Mouse (Mus musculus) embryonic facial prominence, embryonic 12.5 days (tissue): ENCODE results near the gene Kdelr3. TPM values are rescaled to one million over a fixed set of nuclear protein-coding genes. Genes with fewer than 3 reads are reported as not detected.
A peak's percentile ranks its signal among the peaks of the same experiment; 100 is the strongest.

Source experiments
- ATAC-seq: fragments of 200-750 bp; cut with Nextera tagmentation; 2 replicates; pipeline ENCODE4 v1.8.0; 2017; ENCODE audit not compliant: insufficient number of reproducible peaks, insufficient read depth, low FRiP score, low TSS enrichment
- H3K27ac ChIP-seq: fragments of 300-500 bp; sonication (generic); 2 replicates; pipeline ENCODE4 v1.5.1; 2016; ENCODE audit warnings: mild to moderate bottlenecking
- H3K27me3 ChIP-seq: fragments of 300-500 bp; sonication (generic); 2 replicates; pipeline ENCODE4 v1.6.1; 2016; ENCODE audit warnings: mild to moderate bottlenecking, moderate library complexity
- H3K36me3 ChIP-seq: fragments of 300-500 bp; sonication (generic); 2 replicates; pipeline ENCODE4 v1.6.1; 2016; ENCODE audit warnings: mild to moderate bottlenecking
- H3K4me1 ChIP-seq: fragments of 300-500 bp; sonication (generic); 2 replicates; pipeline ENCODE4 v1.6.1; 2016
- H3K4me2 ChIP-seq: fragments of 300-500 bp; sonication (generic); replicated peaks from 2 replicates; pipeline ENCODE4 v1.6.1; 2016; ENCODE audit warnings: mild to moderate bottlenecking, moderate library complexity
- H3K4me3 ChIP-seq: fragments of 300-500 bp; sonication (generic); 2 replicates; pipeline ENCODE4 v1.5.1; 2016; ENCODE audit warnings: mild to moderate bottlenecking
- H3K9ac ChIP-seq: fragments of 300-500 bp; sonication (generic); 2 replicates; pipeline ENCODE4 v1.6.1; 2016; ENCODE audit warnings: mild to moderate bottlenecking, moderate library complexity
- H3K9me3 ChIP-seq: fragments of 300-500 bp; sonication (generic); 2 replicates; pipeline ENCODE4 v1.6.1; 2016; ENCODE audit warnings: mild to moderate bottlenecking, moderate library complexity
- WGBS: fragments of 180-500 bp; shearing (Covaris S2); methylation state at CpG from one replicate; pipeline ENCODE4 v1.1.7; 2016; 5-methylcytosine and 5-hydroxymethylcytosine counted together
- polyA plus RNA-seq: library from polyadenylated mRNA; unstranded; fragments of >200 nt; fragmentation: Nextera tagmentation; extraction: Ambion mirVana; gene quantifications from 2 replicates; pipeline ENCODE4 v1.2.1, GENCODE M21; 2016

Gene Kdelr3
- polyA plus RNA-seq, 1 experiment from 2014 or later, result 41.5 TPM

GRCm38 (mm10) chr15:79500110-79500509 lies 16.1 kb upstream of the Kdelr3 start:
- no peak overlapping the region for H3K4me3 ChIP-seq
- no peaks in the 10 kb centered on the region for H3K9me3 ChIP-seq
- no peak overlapping the region for H3K27ac ChIP-seq
- H3K27me3 ChIP-seq, result peaks cover 58% of the 10 kb centered on the region
- 69% methylated on average over 17 of the region's 17 CpGs for WGBS
- H3K9ac ChIP-seq, result no peak overlapping the region
- peaks cover 5% of the 10 kb centered on the region; the same call in 1 of the 2 replicates for H3K4me1 ChIP-seq
- H3K4me2 ChIP-seq, result no peak overlapping the region
- no peak for ATAC-seq
- H3K36me3 ChIP-seq, result no peaks in the 10 kb centered on the region

GRCm38 (mm10) chr15:79502891-79503341 lies 13.3 kb upstream of the Kdelr3 start:
- no peak overlapping the region for H3K9ac ChIP-seq
- WGBS, result 21% methylated on average over 17 of the region's 18 CpGs
- no peaks in the 10 kb centered on the region for H3K36me3 ChIP-seq
- no peak overlapping the region for H3K27ac ChIP-seq
- H3K9me3 ChIP-seq, result no peaks in the 10 kb centered on the region
- no peak overlapping the region for H3K4me3 ChIP-seq
- H3K4me2 ChIP-seq, result no peak overlapping the region
- H3K4me1 ChIP-seq, result peaks cover 7% of the 10 kb centered on the region; the same call in 1 of the 2 replicates
- ATAC-seq, result no peak
- H3K27me3 ChIP-seq, result peaks cover 82% of the 10 kb centered on the region

- Histone ChIP-seq H3K27ac (no peak overlapping the region), H3K4me2 (no peak overlapping the region), H3K27me3 (peaks cover 88% of the 10 kb centered on the region), H3K9ac (no peak overlapping the region), H3K9me3 (no peaks in the 10 kb centered on the region), H3K4me3 (no peak overlapping the region), H3K4me1 (peaks cover 7% of the 10 kb centered on the region; the same call in 1 of the 2 replicates), H3K36me3 (no peaks in the 10 kb centered on the region)
- ATAC-seq, result no peak
- WGBS, result 72% methylated on average over 5 of the region's 5 CpGs
These were observed 12.8 kb upstream of the Kdelr3 start for GRCm38 (mm10) chr15:79503438-79503837.

- no peak for ATAC-seq
- Histone ChIP-seq H3K9me3 (no peaks in the 10 kb centered on the region), H3K27me3 (peaks cover 92% of the 10 kb centered on the region), H3K27ac (no peak within 1 kb of the TSS), H3K4me2 (peak within 1 kb of the TSS; percentile 99), H3K36me3 (no peaks in the 10 kb centered on the region), H3K9ac (peak within 1 kb of the TSS; percentile 46), H3K4me1 (peaks cover 7% of the 10 kb centered on the region; the same call in 1 of the 2 replicates), H3K4me3 (peak within 1 kb of the TSS; percentile 57)
- WGBS, result 1% methylated on average over 60 of the region's 60 CpGs
These were observed 11.3 kb upstream of the Kdelr3 start, which contains the start of gene Kcnj4 for GRCm38 (mm10) chr15:79504707-79505452. Gene Kcnj4, minus strand, starts transcription at chr15:79505241.

- under 1% methylated on average over 53 of the region's 71 CpGs for WGBS
- ATAC-seq, result peak; percentile 43; the same call in 1 of the 2 replicates
- Histone ChIP-seq H3K27ac (no peak overlapping the region), H3K4me1 (peaks cover 7% of the 10 kb centered on the region; the same call in 1 of the 2 replicates), H3K4me2 (peak overlapping the region; percentile 99), H3K27me3 (peaks cover 97% of the 10 kb centered on the region), H3K4me3 (peak overlapping the region; percentile 57), H3K9ac (peak overlapping the region; percentile 46), H3K36me3 (no peaks in the 10 kb centered on the region), H3K9me3 (no peaks in the 10 kb centered on the region)
These were observed 10.5 kb upstream of the Kdelr3 start for GRCm38 (mm10) chr15:79505616-79506283.

- no peak overlapping the region for H3K27ac ChIP-seq
- H3K4me3 ChIP-seq, result no peak overlapping the region
- 32% methylated on average over 7 of the region's 7 CpGs for WGBS
- no peak for ATAC-seq
- H3K4me1 ChIP-seq, result peaks cover 12% of the 10 kb centered on the region; the same call in 1 of the 2 replicates
- peaks cover 97% of the 10 kb centered on the region for H3K27me3 ChIP-seq
- no peaks in the 10 kb centered on the region for H3K36me3 ChIP-seq
- no peaks in the 10 kb centered on the region for H3K9me3 ChIP-seq
- H3K4me2 ChIP-seq, result no peak overlapping the region
- H3K9ac ChIP-seq, result no peak overlapping the region
These were observed 9.8 kb upstream of the Kdelr3 start for GRCm38 (mm10) chr15:79506460-79506859.

GRCm38 (mm10) chr15:79507055-79507828 lies 9.0 kb upstream of the Kdelr3 start:
- Histone ChIP-seq H3K4me2 (no peak overlapping the region), H3K4me1 (peaks cover 18% of the 10 kb centered on the region), H3K4me3 (no peak overlapping the region), H3K27ac (no peak overlapping the region), H3K27me3 (peaks cover 96% of the 10 kb centered on the region), H3K36me3 (no peaks in the 10 kb centered on the region), H3K9ac (no peak overlapping the region), H3K9me3 (no peaks in the 10 kb centered on the region)
- ATAC-seq, result no peak
- 53% methylated on average over 30 of the region's 31 CpGs for WGBS

GRCm38 (mm10) chr15:79509998-79510397 lies 6.2 kb upstream of the Kdelr3 start:
- no peaks in the 10 kb centered on the region for H3K36me3 ChIP-seq
- H3K4me1 ChIP-seq, result peaks cover 22% of the 10 kb centered on the region
- H3K4me2 ChIP-seq, result no peak overlapping the region
- no peak overlapping the region for H3K4me3 ChIP-seq
- H3K9ac ChIP-seq, result no peak overlapping the region
- no peak for ATAC-seq
- no peak overlapping the region for H3K27ac ChIP-seq
- H3K27me3 ChIP-seq, result peaks cover 92% of the 10 kb centered on the region
- no peaks in the 10 kb centered on the region for H3K9me3 ChIP-seq
- WGBS, result 39% methylated on average over 6 of the region's 6 CpGs

GRCm38 (mm10) chr15:79510425-79510824 lies 5.8 kb upstream of the Kdelr3 start:
- Histone ChIP-seq H3K36me3 (no peaks in the 10 kb centered on the region), H3K4me2 (no peak overlapping the region), H3K4me3 (no peak overlapping the region), H3K27me3 (peaks cover 92% of the 10 kb centered on the region), H3K27ac (no peak overlapping the region), H3K9me3 (no peaks in the 10 kb centered on the region), H3K9ac (no peak overlapping the region), H3K4me1 (peaks cover 19% of the 10 kb centered on the region)
- 78% methylated on average over 7 of the region's 7 CpGs for WGBS
- no peak for ATAC-seq

- Histone ChIP-seq H3K4me3 (peak overlapping the region; percentile 42), H3K4me2 (peak overlapping the region; percentile 76), H3K9ac (peak overlapping the region; percentile 24; the same call in 1 of the 2 replicates), H3K36me3 (no peaks in the 10 kb centered on the region), H3K9me3 (no peaks in the 10 kb centered on the region), H3K27me3 (peaks cover 89% of the 10 kb centered on the region), H3K27ac (no peak overlapping the region), H3K4me1 (peaks cover 19% of the 10 kb centered on the region)
- peak; percentile 62; the same call in 1 of the 2 replicates for ATAC-seq
- WGBS, result under 1% methylated on average over 61 of the region's 61 CpGs
These were observed 4.5 kb upstream of the Kdelr3 start for GRCm38 (mm10) chr15:79511553-79512320.

GRCm38 (mm10) chr15:79513940-79514339 lies 2.3 kb upstream of the Kdelr3 start:
- Histone ChIP-seq H3K9ac (no peak overlapping the region), H3K27ac (no peak overlapping the region), H3K9me3 (no peaks in the 10 kb centered on the region), H3K4me2 (no peak overlapping the region), H3K36me3 (no peaks in the 10 kb centered on the region), H3K27me3 (peaks cover 82% of the 10 kb centered on the region), H3K4me3 (no peak overlapping the region), H3K4me1 (peaks cover 29% of the 10 kb centered on the region)
- no peak for ATAC-seq
- 10% methylated on average over 9 of the region's 9 CpGs for WGBS
